Mouse (Mus musculus) C2C12 (cell line): ENCODE data around the gene Lsp1. TPM values are rescaled to one million over a fixed set of nuclear protein-coding genes. Genes with fewer than 3 reads are reported as not detected.

Experiments used
- H3K27me3 ChIP-seq: one replicate; pipeline ENCODE4 v1.6.1; 2011; ENCODE audit not compliant: control insufficient read depth, insufficient read depth, insufficient read length
- H3K36me3 ChIP-seq: one replicate; pipeline ENCODE4 v1.6.1; 2011; ENCODE audit not compliant: control insufficient read depth, insufficient read depth
- H3K4me3 ChIP-seq: one replicate; pipeline ENCODE4 v1.5.1; 2011; ENCODE audit warnings: mild to moderate bottlenecking, control low read depth; ENCODE audit not compliant: poor library complexity, insufficient read depth, severe bottlenecking
- H3K79me2 ChIP-seq: one replicate; pipeline ENCODE4 v1.6.1; 2011; ENCODE audit not compliant: control insufficient read depth, insufficient read depth
- H3K79me3 ChIP-seq: one replicate; pipeline ENCODE4 v1.6.1; 2011; ENCODE audit warnings: low read depth, control low read depth
- H3ac ChIP-seq: one replicate; pipeline ENCODE3; 2011; ENCODE audit warnings: low read depth; ENCODE audit not compliant: control insufficient read depth, insufficient read length
- CEBPB ChIP-seq: IDR thresholded peaks from one replicate; pipeline ENCODE4 v1.6.1; 2011; ENCODE audit warnings: low read depth, mild to moderate bottlenecking, control low read depth, moderate library complexity
- CTCF ChIP-seq: IDR thresholded peaks from one replicate; pipeline ENCODE4 v1.5.1; 2011; ENCODE audit not compliant: control insufficient read depth, insufficient read depth, insufficient read length
- FOSL1 ChIP-seq: IDR thresholded peaks from one replicate; pipeline ENCODE4 v1.8.0; 2011; ENCODE audit warnings: mild to moderate bottlenecking, low read length; ENCODE audit not compliant: poor library complexity, insufficient read depth, severe bottlenecking
- MAX ChIP-seq: IDR thresholded peaks from one replicate; pipeline ENCODE4 v1.6.1; 2011; ENCODE audit warnings: mild to moderate bottlenecking, control low read depth
- MYOD1 ChIP-seq: IDR thresholded peaks from one replicate; pipeline ENCODE4 v1.6.1; 2011; ENCODE audit warnings: low read depth; ENCODE audit not compliant: control insufficient read depth, insufficient read length
- MYOG ChIP-seq: IDR thresholded peaks from one replicate; pipeline ENCODE4 v1.6.1; 2011; ENCODE audit not compliant: control insufficient read depth, insufficient read length; ENCODE audit errors: extremely low read depth
- USF1 ChIP-seq: IDR thresholded peaks from one replicate; pipeline ENCODE4 v1.6.1; 2011; ENCODE audit warnings: low read depth, mild to moderate bottlenecking, control low read depth, moderate library complexity
- polyA plus RNA-seq: library from polyadenylated mRNA; unstranded; fragments of >200 nt; fragmentation: generic; extraction: Trizol; gene quantifications from one replicate; pipeline ENCODE4 v1.2.1, GENCODE M21; 2012; ENCODE audit warnings: missing spikeins

The Lsp1 gene
- polyA plus RNA-seq, 1 experiment, result 96.1 TPM

DNA sequence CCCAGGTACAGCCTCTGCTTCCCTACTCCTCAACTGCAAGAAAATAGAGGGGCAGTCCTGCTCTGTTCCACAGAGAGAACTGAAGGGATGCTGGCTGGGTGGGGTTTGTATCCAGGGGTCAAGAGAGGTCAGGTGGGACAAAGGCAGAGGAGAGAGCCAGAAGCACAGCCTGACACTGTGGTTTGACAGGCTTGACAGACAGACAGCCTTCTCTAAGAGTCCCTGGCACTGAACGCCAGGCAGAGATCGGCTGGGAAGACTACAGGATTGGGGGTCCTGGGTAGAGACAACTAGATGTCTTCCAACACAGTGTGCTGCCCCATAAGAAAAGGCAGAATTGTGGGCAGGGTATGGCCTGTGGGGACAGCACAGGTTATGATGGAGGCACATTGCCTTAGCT is 18.0 kb downstream of the Lsp1 start:
- H3K27me3 ChIP-seq, result no peaks in the 10 kb centered on the region
- peaks cover 22% of the 10 kb centered on the region for H3K79me3 ChIP-seq
- TF ChIP-seq CTCF (no peak), MYOD1 (no peak), FOSL1 (no peak), MAX (no peak), USF1 (no peak), CEBPB (no peak), MYOG (no peak)
- peaks cover 9% of the 10 kb centered on the region for H3K36me3 ChIP-seq
- H3K79me2 ChIP-seq, result peaks cover 47% of the 10 kb centered on the region
- no peak overlapping the region for H3ac ChIP-seq
- no peak overlapping the region for H3K4me3 ChIP-seq

DNA sequence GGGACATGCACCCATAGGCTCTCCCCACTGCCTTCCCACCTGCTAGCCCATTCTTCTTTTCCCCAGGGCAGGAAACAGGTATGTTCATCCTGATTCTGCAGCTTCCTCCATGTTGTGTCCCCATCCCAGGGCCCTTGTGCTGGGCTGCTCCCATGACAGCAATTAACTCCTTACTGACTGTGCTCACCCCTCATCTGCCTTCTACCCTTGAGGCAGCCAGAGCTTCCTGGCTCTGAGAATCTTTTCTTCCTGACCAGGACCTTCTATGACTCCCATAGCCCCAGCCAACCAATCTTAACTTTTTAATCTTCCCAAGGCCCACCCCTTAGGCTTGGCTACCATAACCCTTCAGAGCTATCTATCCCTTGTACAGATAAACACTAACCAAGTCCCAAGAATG is 18.7 kb downstream of the Lsp1 start:
- H3K79me2 ChIP-seq, result peaks cover 39% of the 10 kb centered on the region
- H3K79me3 ChIP-seq, result peaks cover 15% of the 10 kb centered on the region
- peaks cover 15% of the 10 kb centered on the region for H3K36me3 ChIP-seq
- H3K4me3 ChIP-seq, result no peak overlapping the region
- H3K27me3 ChIP-seq, result no peaks in the 10 kb centered on the region
- no peak for TF ChIP-seq MAX
- no peak for TF ChIP-seq MYOG
- no peak for TF ChIP-seq FOSL1
- no peak for TF ChIP-seq CTCF
- no peak for TF ChIP-seq CEBPB
- no peak for TF ChIP-seq USF1
- TF ChIP-seq MYOD1, result no peak
- no peak overlapping the region for H3ac ChIP-seq

DNA sequence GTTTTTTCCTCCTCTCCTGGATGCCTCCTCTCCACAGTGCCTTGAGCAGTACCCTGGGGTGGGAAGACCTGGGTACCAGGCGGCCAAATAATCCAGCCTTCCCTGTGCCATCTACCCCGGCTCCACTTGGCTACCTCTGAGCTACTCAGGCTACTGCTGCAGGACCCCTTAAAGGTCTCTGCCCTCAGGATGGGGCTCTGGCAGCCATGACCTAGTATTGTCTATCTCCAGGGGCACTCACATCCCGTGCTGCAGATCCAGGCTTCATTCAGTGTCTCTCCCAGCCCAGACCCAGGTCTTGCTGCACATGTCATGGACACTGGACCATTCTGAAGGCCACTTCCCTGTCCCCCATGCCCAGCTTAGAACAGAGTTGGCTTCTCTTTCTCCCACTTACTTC is 19.3 kb downstream of the Lsp1 start:
- TF ChIP-seq CTCF, result no peak
- Histone ChIP-seq H3K79me2 (peaks cover 34% of the 10 kb centered on the region), H3K36me3 (peaks cover 21% of the 10 kb centered on the region), H3K79me3 (peaks cover 15% of the 10 kb centered on the region), H3K27me3 (no peaks in the 10 kb centered on the region), H3K4me3 (no peak overlapping the region), H3ac (no peak overlapping the region)

DNA sequence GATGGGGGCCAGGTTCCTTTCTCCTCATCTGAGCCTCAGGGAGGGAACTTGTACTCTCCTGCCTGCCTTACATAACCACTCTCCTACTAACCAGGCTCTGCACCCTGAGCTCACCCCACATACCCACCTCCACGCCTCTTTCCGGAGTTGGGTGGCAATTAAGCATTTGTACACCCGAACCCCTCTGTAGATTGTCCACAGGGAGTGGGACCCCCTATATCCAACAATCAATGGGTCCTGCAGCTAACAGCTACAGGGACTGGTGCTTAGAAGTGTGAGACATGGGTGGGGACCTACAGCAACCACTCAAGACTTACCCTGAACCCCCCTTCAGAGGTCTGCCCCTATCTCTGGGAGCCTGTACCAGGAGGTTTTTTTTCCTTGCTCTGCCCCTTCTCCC is 20.1 kb downstream of the Lsp1 start:
- Histone ChIP-seq H3ac (no peak overlapping the region), H3K27me3 (no peaks in the 10 kb centered on the region), H3K79me3 (peaks cover 14% of the 10 kb centered on the region), H3K4me3 (no peak overlapping the region), H3K36me3 (peaks cover 27% of the 10 kb centered on the region), H3K79me2 (peaks cover 26% of the 10 kb centered on the region)
- no peak for TF ChIP-seq MYOG
- TF ChIP-seq CEBPB, result no peak
- no peak for TF ChIP-seq MYOD1
- TF ChIP-seq CTCF, result no peak
- TF ChIP-seq FOSL1, result no peak
- TF ChIP-seq MAX, result no peak
- no peak for TF ChIP-seq USF1

DNA sequence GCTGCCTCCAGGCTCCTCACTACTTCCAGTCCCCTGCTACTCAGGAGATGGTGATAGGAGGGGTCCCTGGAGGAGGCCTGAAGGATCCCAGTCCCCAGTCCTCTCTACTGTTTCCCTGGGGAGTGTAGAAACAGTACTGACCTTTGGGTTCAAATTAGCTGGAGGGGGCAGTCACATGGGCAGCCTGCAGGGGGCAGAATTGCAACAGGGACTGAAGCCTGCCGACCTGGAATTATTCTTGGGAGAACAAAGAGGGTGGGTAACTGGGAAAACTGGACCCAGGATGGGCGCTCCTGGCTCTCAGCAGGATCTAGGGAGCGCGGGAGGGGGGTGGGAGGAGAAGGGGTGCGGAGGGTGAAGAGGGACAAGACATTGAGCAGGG is 20.6 kb downstream of the Lsp1 start:
- Histone ChIP-seq H3K36me3 (peaks cover 27% of the 10 kb centered on the region), H3K27me3 (no peaks in the 10 kb centered on the region), H3K4me3 (no peak overlapping the region), H3K79me3 (peaks cover 13% of the 10 kb centered on the region), H3K79me2 (peaks cover 21% of the 10 kb centered on the region), H3ac (no peak overlapping the region)
- TF ChIP-seq USF1 (no peak), FOSL1 (no peak), MYOD1 (no peak), CEBPB (no peak), MAX (no peak), CTCF (peak; percentile 37), MYOG (no peak)

DNA sequence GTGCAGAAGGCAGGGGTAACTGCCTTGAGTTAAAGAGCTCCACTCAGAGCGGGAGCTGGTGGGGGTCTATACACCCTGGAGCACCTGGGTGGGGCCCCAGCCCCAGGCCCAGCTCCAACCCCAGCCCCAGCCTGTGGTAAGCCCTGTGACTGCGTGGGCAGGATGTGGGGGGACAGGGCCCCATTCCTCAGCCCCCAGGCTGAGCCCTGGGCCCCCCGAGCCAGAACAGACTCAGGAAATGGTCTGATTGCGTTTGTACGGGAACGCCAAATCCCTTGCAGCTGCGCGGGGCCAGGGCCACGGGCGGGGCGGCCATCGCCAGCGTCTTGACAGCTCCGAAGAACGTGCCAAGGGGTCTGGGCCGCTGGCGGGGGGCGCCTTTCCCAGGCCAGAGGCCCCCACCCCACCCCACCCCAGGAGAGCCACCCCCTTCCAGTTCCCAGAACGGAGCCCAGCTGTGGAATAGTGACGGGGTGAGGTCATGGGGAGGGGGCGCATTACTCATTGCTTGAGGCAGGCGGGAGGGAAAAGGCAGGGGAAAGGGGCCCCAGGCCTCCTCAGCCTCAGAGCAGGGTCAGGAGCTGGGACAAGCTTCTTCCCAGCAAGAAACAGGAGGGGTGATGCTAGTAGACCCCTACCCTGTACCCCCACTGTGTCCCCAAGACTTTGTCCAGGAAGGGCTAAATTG is 21.1 kb downstream of the Lsp1 start:
- no peak overlapping the region for H3K4me3 ChIP-seq

More for the DNA sequence above, 21.1 kb downstream of the Lsp1 start:
- H3K36me3 ChIP-seq, result peaks cover 30% of the 10 kb centered on the region
- no peaks in the 10 kb centered on the region for H3K27me3 ChIP-seq
- no peak for TF ChIP-seq CTCF
- TF ChIP-seq USF1, result no peak
- TF ChIP-seq MYOD1, result no peak
- no peak for TF ChIP-seq CEBPB
- TF ChIP-seq MYOG, result no peak
- TF ChIP-seq FOSL1, result no peak
- no peak for TF ChIP-seq MAX
- peaks cover 15% of the 10 kb centered on the region for H3K79me2 ChIP-seq
- H3ac ChIP-seq, result no peak overlapping the region
- H3K79me3 ChIP-seq, result peaks cover 8% of the 10 kb centered on the region
